Mouse (Mus musculus) lung, adult 2 months (tissue): ENCODE measurements at regions not wholly inside any gene's neighbourhood (a gene's known extent, or its start where the extent isn't known, plus 50 kb on each side); places are given as distances from the start of the nearest gene placed in this dataset.

ENCODE experiments used
- DNase-seq: peaks from one replicate; pipeline ENCODE4 v3.0.0; 2022
- H3K4me1 ChIP-seq: fragments of 200-500 bp; 2 replicates; pipeline ENCODE4 v1.6.1; 2011; ENCODE audit warnings: low read length; ENCODE audit not compliant: control insufficient read depth, insufficient read depth
- H3K4me3 ChIP-seq: fragments of 200-500 bp; replicated peaks from 2 replicates; pipeline ENCODE3; 2011; ENCODE audit warnings: low read depth, mild to moderate bottlenecking, control low read depth, low read length; ENCODE audit errors: extremely low read depth
- CTCF ChIP-seq: fragments of 200-500 bp; IDR thresholded peaks from 2 replicates; pipeline ENCODE4 v1.5.1; 2011; ENCODE audit warnings: mild to moderate bottlenecking, low read length, control low read depth; ENCODE audit not compliant: insufficient read depth
- POLR2A ChIP-seq: fragments of 200-500 bp; IDR thresholded peaks from 2 replicates; pipeline ENCODE4 v1.6.1; 2011; ENCODE audit warnings: low read depth, mild to moderate bottlenecking, control low read depth, low read length, borderline replicate concordance; ENCODE audit errors: extremely low read depth
- WGBS: fragments of 180-500 bp; shearing (Covaris S2); methylation state at CpG from one replicate; pipeline ENCODE4 v1.1.7; 2018; 5-methylcytosine and 5-hydroxymethylcytosine counted together

- H3K4me3 ChIP-seq: no peak overlapping the region
- DNase-seq: no peak
- H3K4me1 ChIP-seq: no peaks in the 10 kb centered on the region
- TF ChIP-seq CTCF: no peak
- no peak for TF ChIP-seq POLR2A
- 80% methylated on average over 12 of the region's 12 CpGs for WGBS
These were observed 93.0 kb downstream of the Smim20 start for GRCm38 (mm10) chr5:53359887-53360286.

GRCm38 (mm10) chr5:53361295-53361694 lies 94.4 kb downstream of the Smim20 start:
- Histone ChIP-seq H3K4me1 (no peaks in the 10 kb centered on the region), H3K4me3 (no peak overlapping the region)
- DNase-seq: no peak
- TF ChIP-seq CTCF: no peak
- no peak for TF ChIP-seq POLR2A
- WGBS: 62% methylated on average over 6 of the region's 6 CpGs

GRCm38 (mm10) chr5:53363898-53364297 lies 97.0 kb downstream of the Smim20 start:
- TF ChIP-seq POLR2A (no peak), CTCF (no peak)
- no peak for DNase-seq
- 81% methylated on average over 8 of the region's 8 CpGs for WGBS
- no peaks in the 10 kb centered on the region for H3K4me1 ChIP-seq
- no peak overlapping the region for H3K4me3 ChIP-seq

GRCm38 (mm10) chr5:53366882-53367561 lies 98.9 kb upstream of the Rbpj start:
- no peak for DNase-seq
- TF ChIP-seq POLR2A (no peak), CTCF (no peak)
- Histone ChIP-seq H3K4me1 (no peaks in the 10 kb centered on the region), H3K4me3 (no peak overlapping the region)
- WGBS: 71% methylated on average over 6 of the region's 6 CpGs

GRCm38 (mm10) chr5:53370272-53370671 lies 95.7 kb upstream of the Rbpj start:
- DNase-seq: no peak
- TF ChIP-seq POLR2A: no peak
- TF ChIP-seq CTCF: no peak
- no peak overlapping the region for H3K4me3 ChIP-seq
- WGBS: 82% methylated on average over 7 of the region's 7 CpGs
- H3K4me1 ChIP-seq: no peaks in the 10 kb centered on the region

GRCm38 (mm10) chr5:53371638-53372037 lies 94.3 kb upstream of the Rbpj start:
- 77% methylated on average over 3 of the region's 3 CpGs for WGBS
- DNase-seq: no peak
- TF ChIP-seq POLR2A (no peak), CTCF (no peak)
- H3K4me1 ChIP-seq: no peaks in the 10 kb centered on the region
- H3K4me3 ChIP-seq: no peak overlapping the region

- WGBS: 82% methylated on average over 2 of the region's 2 CpGs
- no peak for TF ChIP-seq CTCF
- no peak for TF ChIP-seq POLR2A
These were observed 92.6 kb upstream of the Rbpj start for GRCm38 (mm10) chr5:53373315-53373714.

GRCm38 (mm10) chr5:53376856-53377255 lies 89.1 kb upstream of the Rbpj start:
- Histone ChIP-seq H3K4me1 (no peaks in the 10 kb centered on the region), H3K4me3 (no peak overlapping the region)
- WGBS: 36% methylated on average over 7 of the region's 7 CpGs
- TF ChIP-seq CTCF: no peak
- no peak for TF ChIP-seq POLR2A
- no peak for DNase-seq

More at GRCm38 (mm10) chr5:53373315-53373714, 92.6 kb upstream of the Rbpj start:
- no peak for DNase-seq
- Histone ChIP-seq H3K4me3 (no peak overlapping the region), H3K4me1 (no peaks in the 10 kb centered on the region)

GRCm38 (mm10) chr5:53377698-53378097 lies 88.3 kb upstream of the Rbpj start:
- no peaks in the 10 kb centered on the region for H3K4me1 ChIP-seq
- DNase-seq: no peak
- WGBS: 72% methylated on average over 2 of the region's 2 CpGs
- H3K4me3 ChIP-seq: no peak overlapping the region
- TF ChIP-seq CTCF (no peak), POLR2A (no peak)

GRCm38 (mm10) chr5:53378106-53378505 lies 87.8 kb upstream of the Rbpj start:
- H3K4me1 ChIP-seq: no peaks in the 10 kb centered on the region
- DNase-seq: no peak
- TF ChIP-seq POLR2A (no peak), CTCF (no peak)
- no peak overlapping the region for H3K4me3 ChIP-seq
